Mouse (Mus musculus) MEL (cell line): Measurements from ENCODE around the gene Gm37240.

Experiments
- BHLHE40 ChIP-seq: IDR thresholded peaks from 2 replicates; pipeline ENCODE4 v1.6.1; 2012; ENCODE audit warnings: low read depth, mild to moderate bottlenecking, inconsistent platforms, low read length, improper control_type of control experiment, borderline replicate concordance
- CTCF ChIP-seq, 3 experiments: IDR thresholded peaks in 2 of 3; conservative IDR thresholded peaks in 1 of 3; 2 replicates each; pipeline ENCODE4 v1.5.1; 2011 to 2012; ENCODE audit warnings: low read length in 3 of 3, low read depth in 2 of 3, mild to moderate bottlenecking in 2 of 3, improper control_type of control experiment in 1 of 3, inconsistent platforms in 1 of 3, mixed read lengths in 1 of 3, moderate library complexity in 1 of 3; ENCODE audit not compliant: control insufficient read depth in 1 of 3, insufficient read depth in 1 of 3, poor library complexity in 1 of 3, severe bottlenecking in 1 of 3
- EP300 ChIP-seq, 2 experiments: IDR thresholded peaks; 2 replicates each; pipeline ENCODE4 v1.6.1; 2011; ENCODE audit warnings: improper control_type of control experiment in 2 of 2, low read length in 2 of 2, low read depth in 1 of 2, mild to moderate bottlenecking in 1 of 2
- MAFK ChIP-seq: IDR thresholded peaks from 2 replicates; pipeline ENCODE4 v1.6.1; 2011; ENCODE audit warnings: low read depth, mild to moderate bottlenecking, low read length, improper control_type of control experiment, borderline replicate concordance
- MAX ChIP-seq: IDR thresholded peaks from 2 replicates; pipeline ENCODE4 v1.6.1; 2011; ENCODE audit warnings: low read length, improper control_type of control experiment
- POLR2A ChIP-seq, 2 experiments: IDR thresholded peaks; 2 replicates each; pipeline ENCODE4 v1.6.1; 2011 to 2012; ENCODE audit warnings: low read length in 2 of 2, mild to moderate bottlenecking in 2 of 2, control low read depth in 1 of 2, improper control_type of control experiment in 1 of 2, low read depth in 1 of 2, moderate library complexity in 1 of 2; ENCODE audit not compliant: control insufficient read depth in 1 of 2, insufficient read depth in 1 of 2, poor library complexity in 1 of 2
- TAL1 ChIP-seq: IDR thresholded peaks from 2 replicates; pipeline ENCODE4 v1.6.1; 2012; ENCODE audit warnings: mild to moderate bottlenecking, inconsistent platforms, low read length, moderate library complexity, mixed read lengths
- ZKSCAN1 ChIP-seq: IDR thresholded peaks from 2 replicates; pipeline ENCODE4 v1.6.1; 2012; ENCODE audit warnings: low read depth, mild to moderate bottlenecking, inconsistent platforms, low read length, improper control_type of control experiment, moderate library complexity

DNA sequence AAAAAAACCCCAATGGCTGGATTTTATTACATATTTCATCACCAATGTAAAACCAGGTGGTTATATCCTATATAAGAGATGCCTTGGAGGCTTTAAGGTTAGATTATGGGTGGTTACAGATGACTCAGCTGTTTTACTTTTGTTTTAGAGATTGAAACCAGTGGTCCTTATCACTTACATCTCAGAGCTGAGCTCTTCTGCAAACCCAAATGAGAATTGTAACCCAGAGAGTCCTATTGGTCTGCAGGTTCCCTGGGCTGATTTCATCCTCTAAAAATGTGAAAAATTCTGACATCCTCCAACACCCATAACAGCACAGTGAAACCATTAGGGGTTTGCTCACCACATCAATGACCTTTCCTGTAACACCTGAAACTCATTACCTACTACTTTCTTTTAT lies 1078.4 kb downstream of the Gm37240 start:
- TF ChIP-seq MAX (no peak), MAFK (peak; percentile 56; the same call in 1 of the 2 replicates), TAL1 (no peak), CTCF (IDR thresholded peaks at IDR 0.05 in 2 of 3, conservative IDR thresholded peaks at IDR 0.05 in 1 of 3; ENCODE audit: control insufficient read depth in 1 of 3, insufficient read depth in 1 of 3, low read depth in 2 of 3, low read length in 3 of 3, poor library complexity in 1 of 3, severe bottlenecking in 1 of 3) (no peak), ZKSCAN1 (no peak), EP300 (IDR thresholded peaks at IDR 0.05; ENCODE audit: low read depth in 1 of 2, low read length in 2 of 2) (0 out of 4 replicates have a peak, but pooled peaks of 1 of the 2 experiments have one; percentile 17), POLR2A (IDR thresholded peaks at IDR 0.05; ENCODE audit: control insufficient read depth in 1 of 2, insufficient read depth in 1 of 2, low read depth in 1 of 2, low read length in 2 of 2, poor library complexity in 1 of 2) (no peak), BHLHE40 (no peak)
